Mouse (Mus musculus) kidney, embryonic 14.5 days (tissue): ENCODE data around the gene Asnsd1. TPM values are rescaled to one million over a fixed set of nuclear protein-coding genes. Genes with fewer than 3 reads are reported as not detected.
A peak's percentile ranks its signal among the peaks of the same experiment; 100 is the strongest.

ENCODE experiments used
- ATAC-seq: fragments of 200-750 bp; cut with Nextera tagmentation; 2 replicates; pipeline ENCODE4 v1.8.0; 2017; ENCODE audit warnings: moderate number of reproducible peaks, mild to moderate bottlenecking, moderate TSS enrichment, moderate library complexity; ENCODE audit not compliant: low FRiP score, low TSS enrichment
- H3K27ac ChIP-seq: fragments of 300-500 bp; sonication (generic); 2 replicates; pipeline ENCODE4 v1.5.1; 2014; ENCODE audit warnings: low read depth, mild to moderate bottlenecking, low read length, moderate library complexity, mixed read lengths
- H3K27me3 ChIP-seq: fragments of 300-500 bp; sonication (generic); 2 replicates; pipeline ENCODE4 v1.6.1; 2014; ENCODE audit warnings: mild to moderate bottlenecking, low read length; ENCODE audit not compliant: control insufficient read depth, insufficient read depth
- H3K36me3 ChIP-seq: fragments of 300-500 bp; sonication (generic); 2 replicates; pipeline ENCODE4 v1.6.1; 2014; ENCODE audit warnings: low read length, mixed read lengths; ENCODE audit not compliant: control insufficient read depth, insufficient read depth
- H3K4me1 ChIP-seq: fragments of 300-500 bp; sonication (generic); 2 replicates; pipeline ENCODE4 v1.6.1; 2014; ENCODE audit warnings: low read length, mixed read lengths; ENCODE audit not compliant: control insufficient read depth, insufficient read depth
- H3K4me2 ChIP-seq: fragments of 300-500 bp; sonication (generic); replicated peaks from 2 replicates; pipeline ENCODE4 v1.6.1; 2014; ENCODE audit warnings: low read depth, mild to moderate bottlenecking, low read length
- H3K4me3 ChIP-seq: fragments of 300-500 bp; sonication (generic); 2 replicates; pipeline ENCODE4 v1.5.1; 2014; ENCODE audit warnings: mild to moderate bottlenecking, low read length
- H3K9ac ChIP-seq: fragments of 300-500 bp; sonication (generic); 2 replicates; pipeline ENCODE4 v1.6.1; 2014; ENCODE audit warnings: low read depth, mild to moderate bottlenecking, low read length, moderate library complexity
- H3K9me3 ChIP-seq: fragments of 300-500 bp; sonication (generic); 2 replicates; pipeline ENCODE4 v1.6.1; 2016; ENCODE audit warnings: low read length; ENCODE audit not compliant: control insufficient read depth
- WGBS: fragments of 180-500 bp; shearing (Covaris S2); extraction: QIAGEN DNeasy Blood & Tissue Kit; methylation state at CpG from one replicate; pipeline ENCODE4 v1.1.7; 2014; 5-methylcytosine and 5-hydroxymethylcytosine counted together
- polyA plus RNA-seq: library from polyadenylated mRNA; unstranded; fragments of >200 nt; fragmentation: Nextera tagmentation; extraction: Ambion mirVana; gene quantifications from 2 replicates; pipeline ENCODE4 v1.2.1, GENCODE M21; 2014

Asnsd1 gene
- polyA plus RNA-seq, 1 experiment from 2014 or later: 83.0 TPM

DNA sequence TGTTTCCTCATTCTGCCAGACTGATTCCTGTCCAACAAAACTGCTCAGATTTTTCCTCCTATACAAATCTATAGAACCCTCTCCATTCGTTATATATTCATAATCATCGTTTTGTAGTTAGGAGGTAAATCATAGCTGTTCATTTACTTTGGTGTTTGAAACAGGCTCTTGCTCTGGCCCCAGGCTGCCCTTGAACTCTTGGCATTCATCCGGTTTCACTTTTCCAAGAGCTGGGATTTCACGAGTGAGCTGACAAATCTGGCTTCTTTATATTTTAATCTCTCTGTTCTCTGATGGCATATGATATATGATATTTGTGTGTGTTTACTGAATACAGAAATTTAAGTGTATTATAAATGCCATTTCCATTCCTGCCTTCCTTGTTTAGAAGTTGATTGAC, 52.0 kb downstream of the Asnsd1 start:
- H3K4me3 ChIP-seq: no peak overlapping the region
- H3K4me2 ChIP-seq: no peak overlapping the region
- H3K9me3 ChIP-seq: no peaks in the 10 kb centered on the region
- H3K36me3 ChIP-seq: peaks cover 9% of the 10 kb centered on the region; the same call in 1 of the 2 replicates
- no peak overlapping the region for H3K27ac ChIP-seq
- no peaks in the 10 kb centered on the region for H3K27me3 ChIP-seq
- 89% methylated on average over 4 of the region's 4 CpGs for WGBS
- no peak for ATAC-seq
- H3K9ac ChIP-seq: no peak overlapping the region
- no peaks in the 10 kb centered on the region for H3K4me1 ChIP-seq

DNA sequence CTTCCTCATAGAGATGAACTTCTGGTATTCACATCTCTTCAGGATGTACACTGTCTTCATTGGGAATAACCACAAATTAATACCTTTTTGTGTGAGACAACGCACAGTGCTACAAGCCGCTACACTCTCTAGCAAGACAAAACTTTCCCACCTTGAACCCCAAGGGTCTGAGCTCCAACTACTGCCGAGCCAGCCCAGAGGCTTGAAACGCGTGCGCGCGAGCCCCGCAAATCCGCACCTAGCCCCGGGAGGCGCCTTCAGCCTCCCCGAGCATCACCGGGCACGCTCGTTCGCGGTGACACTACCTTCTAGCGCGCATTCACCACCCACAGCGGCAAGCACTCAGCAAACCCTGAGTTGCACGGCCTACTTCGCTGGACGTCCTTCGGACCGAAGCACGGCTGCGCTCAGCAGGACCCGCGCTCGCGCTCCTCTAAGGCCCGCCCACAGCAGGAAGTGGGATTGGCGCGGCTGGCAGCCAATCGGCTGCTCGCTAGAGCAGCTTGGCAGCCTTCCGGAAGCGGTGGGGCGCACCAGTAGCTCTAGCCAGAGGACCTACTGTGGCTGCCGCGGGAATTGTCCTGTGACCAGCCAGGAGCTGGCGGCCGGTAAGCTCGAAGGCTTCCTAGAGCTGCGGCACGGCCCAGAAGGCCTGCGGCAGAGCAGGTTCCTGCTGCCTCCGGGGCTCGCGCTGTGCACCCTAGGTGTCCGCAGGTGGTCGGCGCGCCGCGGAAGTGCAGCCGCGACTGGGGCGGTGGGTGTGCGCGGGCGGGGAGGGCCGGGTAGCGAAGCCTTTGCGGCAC, 55.8 kb downstream of the Asnsd1 start, which contains the start of the genes Pms1, Ormdl1 and Gm28778:
Pms1 (minus strand) TSS at position 438 of the 803 bp plus-strand sequence.
Ormdl1 (plus strand) TSS at position 515 of the 803 bp plus-strand sequence.
Gm28778 (plus strand) TSS at position 531 of the 803 bp plus-strand sequence.
- peak within 1 kb of the TSS; percentile 84 for H3K9ac ChIP-seq
- H3K4me1 ChIP-seq: no peaks in the 10 kb centered on the region
- no peaks in the 10 kb centered on the region for H3K9me3 ChIP-seq
- ATAC-seq: peak; percentile 100
- H3K4me3 ChIP-seq: peak within 1 kb of the TSS; percentile 85
- H3K27ac ChIP-seq: peak within 1 kb of the TSS; percentile 77
- under 1% methylated on average over 66 of the region's 66 CpGs for WGBS
- H3K4me2 ChIP-seq: peak within 1 kb of the TSS; percentile 60
- no peaks in the 10 kb centered on the region for H3K27me3 ChIP-seq
- H3K36me3 ChIP-seq: peaks cover 4% of the 10 kb centered on the region; the same call in 1 of the 2 replicates

Other genes with a start within 250 kb of the Asnsd1 start
- not detected in 2 replicates for gene 1700019A02Rik, start 165.1 kb downstream of the Asnsd1 start, polyA plus RNA-seq
- gene Pms1, start 55.7 kb downstream of the Asnsd1 start, polyA plus RNA-seq: 12.6 and 22.7 TPM in 2 replicates
- 48.7 and 54.2 TPM in 2 replicates for gene Ormdl1, start 55.7 kb downstream of the Asnsd1 start, polyA plus RNA-seq
- not detected in 2 replicates for gene Gm28778, start 55.6 kb downstream of the Asnsd1 start, polyA plus RNA-seq
- gene Osgepl1, start 39.1 kb downstream of the Asnsd1 start, polyA plus RNA-seq: 24.3 and 25.2 TPM in 2 replicates
- gene Asdurf, start 133 bp downstream of the Asnsd1 start, polyA plus RNA-seq: 1.5 TPM in 1 of 2 replicates, not detected in the other
- 0.73 and 0.85 TPM in 2 replicates for gene Gm28551, start 85 bp downstream of the Asnsd1 start, polyA plus RNA-seq